Mouse (Mus musculus): ENCODE data around the gene Ddx1. TPM values are rescaled to one million over a fixed set of nuclear protein-coding genes. Genes with fewer than 3 reads are reported as not detected.

Ddx1 gene
- polyA plus RNA-seq, 1 experiment from 2014 or later, result 144 TPM

DNA sequence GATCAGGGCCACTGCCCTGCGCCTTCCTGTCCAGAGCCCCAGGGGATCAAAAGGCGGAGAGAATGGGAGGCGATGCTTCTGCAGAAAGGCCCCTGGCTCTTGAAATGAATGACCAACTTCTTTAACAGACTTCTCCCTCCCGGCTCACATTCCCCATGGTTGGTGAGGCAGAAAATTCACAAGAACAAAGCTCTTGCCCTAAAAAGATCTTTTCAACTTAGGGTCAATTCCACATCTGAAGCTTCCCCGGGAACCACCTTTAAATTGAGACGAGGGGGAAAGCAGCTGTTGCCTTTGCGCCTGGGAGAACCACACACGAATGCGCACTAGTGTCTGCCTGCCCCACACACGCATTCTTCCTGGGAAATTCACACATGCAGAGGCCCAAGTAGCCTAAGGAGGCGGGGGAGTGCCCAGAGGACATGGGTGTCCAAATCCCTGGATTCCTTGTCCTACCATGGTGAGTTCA is 40.0 kb downstream of the Ddx1 start:
- no peak for DNase-seq (ENCODE audit: low spot score)
- H3K27me3 ChIP-seq (ENCODE audit: control insufficient read depth, insufficient read depth, low read length), result no peaks in the 10 kb centered on the region
- ATAC-seq (ENCODE audit: low FRiP score), result no peak

DNA sequence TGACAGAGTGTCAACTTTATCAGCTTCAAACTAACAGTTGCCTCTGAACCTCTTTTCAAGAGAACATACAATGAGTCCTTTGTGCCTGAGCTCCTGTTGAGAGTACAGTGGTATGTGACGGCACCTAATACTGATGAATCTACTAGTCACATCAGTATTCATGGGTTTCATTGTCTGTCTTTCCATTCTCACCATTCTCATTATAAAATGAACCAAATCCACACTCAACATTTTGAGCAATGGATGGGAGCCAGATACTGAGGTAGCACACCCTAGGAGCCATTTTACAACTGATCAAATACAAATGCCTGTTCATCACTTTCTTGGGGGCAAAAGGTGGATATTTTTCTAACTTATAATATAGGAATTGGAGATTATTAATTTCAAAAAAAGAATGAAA is 40.5 kb downstream of the Ddx1 start:
- ATAC-seq (ENCODE audit: low FRiP score) (no peak), DNase-seq (ENCODE audit: low spot score) (no peak)
- Histone ChIP-seq H3K27me3 (ENCODE audit: control insufficient read depth, insufficient read depth, low read length) (no peaks in the 10 kb centered on the region), H3K9me3 (ENCODE audit: control insufficient read depth, low read length) (0 out of 2 replicates have a peak, but pooled peaks cover 4% of the 10 kb centered on the region), H3K4me2 (replicated peaks) (no peak overlapping the region), H3K4me3 (replicated peaks; ENCODE audit: low read length) (no peak overlapping the region), H3K9ac (no peak overlapping the region), H3K4me1 (replicated peaks; ENCODE audit: control insufficient read depth, insufficient read depth, low read length) (peaks cover 10% of the 10 kb centered on the region; the same call in 1 of the 2 replicates), H3K27ac (no peak overlapping the region), H3K36me3 (replicated peaks; ENCODE audit: control insufficient read depth, insufficient read depth) (no peaks in the 10 kb centered on the region)
- WGBS, result 23% methylated on average over 1 of the region's 1 CpGs

More for the DNA sequence above, 40.0 kb downstream of the Ddx1 start:
- Histone ChIP-seq H3K9me3 (ENCODE audit: control insufficient read depth, low read length) (0 out of 2 replicates have a peak, but pooled peaks cover 4% of the 10 kb centered on the region), H3K27ac (no peak overlapping the region), H3K4me1 (replicated peaks; ENCODE audit: control insufficient read depth, insufficient read depth, low read length) (peaks cover 10% of the 10 kb centered on the region; the same call in 1 of the 2 replicates), H3K9ac (no peak overlapping the region), H3K4me3 (replicated peaks; ENCODE audit: low read length) (no peak overlapping the region), H3K4me2 (replicated peaks) (no peak overlapping the region), H3K36me3 (replicated peaks; ENCODE audit: control insufficient read depth, insufficient read depth) (no peaks in the 10 kb centered on the region)
- 15% methylated on average over 11 of the region's 11 CpGs for WGBS

DNA sequence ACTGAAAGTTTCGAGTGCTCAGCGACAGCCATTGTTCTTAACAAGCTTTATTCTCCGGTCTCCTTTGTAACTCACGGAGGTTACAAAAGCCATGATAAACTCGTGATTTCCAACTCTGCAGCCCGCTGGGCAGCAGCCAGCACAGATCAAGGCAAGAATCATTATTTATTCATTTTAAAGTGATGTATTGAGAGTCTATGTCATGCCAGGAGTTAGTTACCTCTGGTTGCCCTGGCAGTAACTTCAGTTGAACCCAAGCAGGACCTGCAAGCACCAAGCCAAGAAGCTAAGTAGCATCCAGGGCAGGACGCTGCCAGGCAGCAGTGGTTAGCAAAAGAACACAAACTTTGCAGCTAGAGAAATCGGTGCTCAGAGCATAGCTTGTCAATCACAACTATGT is 41.9 kb downstream of the Ddx1 start:
- no peak overlapping the region for H3K4me2 ChIP-seq (replicated peaks)
- H3K4me1 ChIP-seq (replicated peaks; ENCODE audit: control insufficient read depth, insufficient read depth, low read length), result peaks cover 10% of the 10 kb centered on the region; the same call in 1 of the 2 replicates
- 9% methylated on average over 8 of the region's 8 CpGs for WGBS
- H3K4me3 ChIP-seq (replicated peaks; ENCODE audit: low read length), result no peak overlapping the region
- no peak overlapping the region for H3K27ac ChIP-seq
- no peaks in the 10 kb centered on the region for H3K36me3 ChIP-seq (replicated peaks; ENCODE audit: control insufficient read depth, insufficient read depth)
- ATAC-seq (ENCODE audit: low FRiP score) (no peak), DNase-seq (ENCODE audit: low spot score) (no peak)
- H3K9me3 ChIP-seq (ENCODE audit: control insufficient read depth, low read length), result 0 out of 2 replicates have a peak, but pooled peaks cover 4% of the 10 kb centered on the region
- no peaks in the 10 kb centered on the region for H3K27me3 ChIP-seq (ENCODE audit: control insufficient read depth, insufficient read depth, low read length)
- no peak overlapping the region for H3K9ac ChIP-seq

DNA sequence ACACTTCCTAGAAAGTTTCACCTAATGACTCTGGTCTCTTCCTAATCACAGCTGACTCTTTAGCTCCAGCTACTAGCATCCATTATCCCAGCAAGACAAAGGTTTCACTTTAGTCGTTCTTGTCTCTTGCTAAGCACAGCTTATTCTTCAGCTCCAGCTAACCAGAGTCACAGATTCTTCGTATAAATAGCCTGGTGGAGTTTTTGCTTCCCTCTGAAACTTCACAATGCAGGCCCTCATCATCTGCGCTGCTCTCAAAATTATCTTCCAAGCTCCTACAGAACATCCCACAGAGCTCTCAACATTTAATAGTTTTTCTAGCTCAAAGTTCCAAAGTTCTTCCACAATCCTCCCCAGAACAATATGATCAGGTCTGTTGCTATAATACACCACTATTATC is 43.3 kb downstream of the Ddx1 start:
- Histone ChIP-seq H3K9ac (no peak overlapping the region), H3K9me3 (ENCODE audit: control insufficient read depth, low read length) (0 out of 2 replicates have a peak, but pooled peaks cover 3% of the 10 kb centered on the region), H3K4me3 (replicated peaks; ENCODE audit: low read length) (no peak overlapping the region), H3K36me3 (replicated peaks; ENCODE audit: control insufficient read depth, insufficient read depth) (no peaks in the 10 kb centered on the region), H3K4me2 (replicated peaks) (no peak overlapping the region), H3K4me1 (replicated peaks; ENCODE audit: control insufficient read depth, insufficient read depth, low read length) (peaks cover 10% of the 10 kb centered on the region; the same call in 1 of the 2 replicates), H3K27ac (no peak overlapping the region), H3K27me3 (ENCODE audit: control insufficient read depth, insufficient read depth, low read length) (no peaks in the 10 kb centered on the region)
- no peak for ATAC-seq (ENCODE audit: low FRiP score)
- 75% methylated on average over 3 of the region's 3 CpGs for WGBS
- no peak for DNase-seq (ENCODE audit: low spot score)

DNA sequence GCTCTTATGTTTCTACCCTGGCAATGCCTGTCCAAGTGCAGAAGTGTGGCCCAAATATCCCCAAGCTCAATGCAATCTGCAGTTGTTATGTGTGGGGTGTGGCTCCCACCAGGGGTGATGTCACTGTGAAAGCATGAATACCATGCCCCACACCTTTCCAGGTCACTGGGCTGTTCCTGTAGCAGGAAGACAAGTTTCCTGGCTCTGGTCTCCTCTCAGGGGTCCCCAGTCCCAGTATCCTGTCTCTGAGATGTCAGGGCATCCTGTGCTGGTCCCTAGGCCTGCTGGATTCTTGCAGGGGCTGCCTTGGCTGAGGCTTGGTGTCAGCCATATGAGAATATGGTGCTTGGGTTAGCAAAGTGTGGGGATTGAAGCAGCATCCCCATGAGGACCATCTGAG is 46.7 kb downstream of the Ddx1 start:
- H3K36me3 ChIP-seq (replicated peaks; ENCODE audit: control insufficient read depth, insufficient read depth), result no peaks in the 10 kb centered on the region
- ATAC-seq (ENCODE audit: low FRiP score) (no peak), DNase-seq (ENCODE audit: low spot score) (no peak)
- no peak overlapping the region for H3K4me2 ChIP-seq (replicated peaks)
- no peaks in the 10 kb centered on the region for H3K4me1 ChIP-seq (replicated peaks; ENCODE audit: control insufficient read depth, insufficient read depth, low read length)
- H3K4me3 ChIP-seq (replicated peaks; ENCODE audit: low read length), result no peak overlapping the region
- no peaks in the 10 kb centered on the region for H3K27me3 ChIP-seq (ENCODE audit: control insufficient read depth, insufficient read depth, low read length)
- H3K9ac ChIP-seq, result no peak overlapping the region
- H3K9me3 ChIP-seq (ENCODE audit: control insufficient read depth, low read length), result no peaks in the 10 kb centered on the region
- H3K27ac ChIP-seq, result no peak overlapping the region

DNA sequence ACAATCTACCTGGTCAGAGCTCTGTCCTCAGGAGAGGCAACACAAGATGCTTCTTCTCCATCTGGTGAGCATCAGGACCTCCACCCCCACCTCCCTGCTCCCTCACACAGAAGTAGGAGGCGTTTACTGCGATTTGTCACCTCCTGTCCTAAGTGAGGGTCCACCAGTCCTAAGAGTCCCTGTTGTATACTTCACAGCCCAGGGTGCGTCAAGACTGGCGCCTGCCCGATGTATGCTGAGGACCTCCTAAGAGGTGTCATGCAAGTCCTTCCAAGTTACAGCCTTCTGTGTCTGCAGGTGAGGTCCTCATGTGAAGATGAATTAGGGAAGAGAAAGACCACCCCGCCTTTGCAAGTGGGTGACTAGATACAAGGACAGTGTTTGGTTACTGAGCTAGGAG is 48.4 kb downstream of the Ddx1 start:
- H3K4me2 ChIP-seq (replicated peaks), result no peak overlapping the region
- DNase-seq (ENCODE audit: low spot score), result no peak
- WGBS, result 94% methylated on average over 6 of the region's 6 CpGs
- no peak overlapping the region for H3K27ac ChIP-seq
- no peak overlapping the region for H3K9ac ChIP-seq
- no peak overlapping the region for H3K4me3 ChIP-seq (replicated peaks; ENCODE audit: low read length)
- H3K36me3 ChIP-seq (replicated peaks; ENCODE audit: control insufficient read depth, insufficient read depth), result no peaks in the 10 kb centered on the region
- no peak for ATAC-seq (ENCODE audit: low FRiP score)
- no peaks in the 10 kb centered on the region for H3K27me3 ChIP-seq (ENCODE audit: control insufficient read depth, insufficient read depth, low read length)
- no peaks in the 10 kb centered on the region for H3K4me1 ChIP-seq (replicated peaks; ENCODE audit: control insufficient read depth, insufficient read depth, low read length)
- H3K9me3 ChIP-seq (ENCODE audit: control insufficient read depth, low read length), result no peaks in the 10 kb centered on the region

DNA sequence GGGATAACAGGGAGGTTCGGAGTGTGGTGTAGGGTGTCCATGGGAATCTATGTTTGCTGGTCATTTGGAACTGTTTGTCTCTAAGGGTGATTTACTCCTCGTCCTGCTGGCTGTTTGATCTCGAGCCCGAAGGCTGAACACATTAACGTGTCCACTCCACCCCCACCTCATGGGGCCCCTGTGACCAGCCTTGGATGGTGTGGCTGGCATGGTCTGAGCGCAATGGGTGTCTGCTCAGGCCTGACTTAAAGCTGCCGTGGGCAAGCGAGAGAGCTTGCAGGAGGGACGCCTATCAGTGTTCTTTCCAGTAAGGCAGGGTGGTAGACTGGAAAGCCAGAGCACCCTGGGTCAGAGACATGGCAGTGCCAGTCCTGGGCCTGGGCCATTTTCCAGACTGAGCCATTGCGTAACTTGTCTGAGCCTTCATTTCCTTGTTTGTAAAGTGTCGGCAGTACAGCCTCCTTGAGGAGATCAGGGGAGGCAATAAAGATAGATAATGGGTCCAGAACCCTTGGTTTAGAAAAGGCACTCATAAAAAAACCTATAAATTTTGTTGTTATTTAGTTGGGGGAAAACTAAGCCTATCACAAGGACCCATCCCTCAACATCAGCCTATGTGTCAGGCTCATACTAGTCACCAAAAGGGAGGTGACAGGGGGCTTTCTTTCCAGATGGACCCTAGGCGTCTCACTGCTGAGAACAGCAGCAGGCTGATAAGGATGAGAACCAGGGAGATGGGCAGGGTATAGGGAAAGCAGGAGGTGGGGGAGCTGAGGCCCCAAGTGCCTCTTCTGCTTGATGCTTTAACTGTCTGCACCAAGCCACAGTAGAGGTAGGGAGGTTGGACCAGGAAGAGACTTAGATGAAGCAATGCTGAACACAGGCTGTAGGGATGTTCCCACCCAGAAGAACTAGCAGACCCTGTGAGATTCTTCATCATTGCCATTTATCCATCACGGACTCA is 49.4 kb downstream of the Ddx1 start:
- WGBS, result 89% methylated on average over 13 of the region's 13 CpGs

DNA sequence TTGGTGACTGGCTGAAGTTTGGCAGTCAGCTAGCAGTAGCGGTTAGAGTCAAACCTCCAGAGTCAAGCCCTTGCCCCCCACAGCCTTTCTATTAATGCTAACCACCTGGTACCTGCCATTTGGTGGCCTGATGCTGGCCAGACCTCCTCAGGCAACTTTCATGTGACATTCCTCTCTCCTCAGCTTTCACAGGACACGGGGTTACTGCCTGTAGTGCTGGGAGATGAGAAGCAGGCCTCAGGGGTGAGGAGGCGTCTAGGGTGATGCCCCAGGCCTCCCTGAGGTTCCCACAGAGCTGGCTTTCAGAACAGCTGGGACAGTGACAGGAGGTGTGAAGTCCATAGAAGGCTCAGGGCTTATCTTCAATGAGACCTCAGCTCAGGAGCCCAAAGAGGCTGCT is 50.9 kb downstream of the Ddx1 start:
- H3K4me1 ChIP-seq (replicated peaks; ENCODE audit: control insufficient read depth, insufficient read depth, low read length), result no peaks in the 10 kb centered on the region
- H3K27me3 ChIP-seq (ENCODE audit: control insufficient read depth, insufficient read depth, low read length), result no peaks in the 10 kb centered on the region
- ATAC-seq (ENCODE audit: low FRiP score) (no peak), DNase-seq (ENCODE audit: low spot score) (no peak)
- no peaks in the 10 kb centered on the region for H3K9me3 ChIP-seq (ENCODE audit: control insufficient read depth, low read length)
- no peaks in the 10 kb centered on the region for H3K36me3 ChIP-seq (replicated peaks; ENCODE audit: control insufficient read depth, insufficient read depth)
- no peak overlapping the region for H3K4me2 ChIP-seq (replicated peaks)
- no peak overlapping the region for H3K9ac ChIP-seq
- 85% methylated on average over 3 of the region's 3 CpGs for WGBS
- H3K4me3 ChIP-seq (replicated peaks; ENCODE audit: low read length), result no peak overlapping the region
- H3K27ac ChIP-seq, result no peak overlapping the region

More for the DNA sequence above, 49.4 kb downstream of the Ddx1 start:
- H3K27ac ChIP-seq, result no peak overlapping the region
- no peaks in the 10 kb centered on the region for H3K4me1 ChIP-seq (replicated peaks; ENCODE audit: control insufficient read depth, insufficient read depth, low read length)
- H3K4me3 ChIP-seq (replicated peaks; ENCODE audit: low read length), result no peak overlapping the region
- H3K27me3 ChIP-seq (ENCODE audit: control insufficient read depth, insufficient read depth, low read length), result no peaks in the 10 kb centered on the region
- ATAC-seq (ENCODE audit: low FRiP score), result no peak
- H3K9ac ChIP-seq, result no peak overlapping the region
- no peak for DNase-seq (ENCODE audit: low spot score)
- no peaks in the 10 kb centered on the region for H3K9me3 ChIP-seq (ENCODE audit: control insufficient read depth, low read length)
- H3K4me2 ChIP-seq (replicated peaks), result no peak overlapping the region
- H3K36me3 ChIP-seq (replicated peaks; ENCODE audit: control insufficient read depth, insufficient read depth), result no peaks in the 10 kb centered on the region

DNA sequence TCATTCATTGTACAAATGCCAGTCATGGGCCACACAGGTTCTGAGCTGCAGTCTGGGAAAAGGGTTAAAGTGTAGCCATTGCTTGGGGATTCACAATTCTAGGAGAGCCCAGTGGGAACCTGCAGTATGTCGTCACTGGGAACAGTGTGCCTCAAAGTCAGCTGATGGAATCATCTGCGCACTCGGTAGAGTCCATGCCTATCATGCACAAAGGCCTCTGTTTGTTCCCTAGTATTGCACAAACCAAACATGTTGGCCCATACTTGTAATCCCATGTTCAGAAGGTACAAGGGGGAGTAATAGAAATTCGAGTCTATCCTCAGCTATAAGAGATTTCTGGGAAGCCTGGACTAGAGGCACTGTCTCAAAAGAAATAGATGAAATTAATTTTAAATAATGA is 52.9 kb downstream of the Ddx1 start:
- Histone ChIP-seq H3K4me2 (replicated peaks) (no peak overlapping the region), H3K9me3 (ENCODE audit: control insufficient read depth, low read length) (no peaks in the 10 kb centered on the region), H3K4me3 (replicated peaks; ENCODE audit: low read length) (no peak overlapping the region), H3K36me3 (replicated peaks; ENCODE audit: control insufficient read depth, insufficient read depth) (no peaks in the 10 kb centered on the region), H3K9ac (no peak overlapping the region), H3K27me3 (ENCODE audit: control insufficient read depth, insufficient read depth, low read length) (no peaks in the 10 kb centered on the region), H3K27ac (no peak overlapping the region), H3K4me1 (replicated peaks; ENCODE audit: control insufficient read depth, insufficient read depth, low read length) (no peaks in the 10 kb centered on the region)
- 75% methylated on average over 4 of the region's 4 CpGs for WGBS
- DNase-seq (ENCODE audit: low spot score) (no peak), ATAC-seq (ENCODE audit: low FRiP score) (no peak)

Data from hindbrain, embryonic 14.5 days (tissue).